Comparison of ENCODE assay signal across 11 mouse cellular contexts in the genomic region with DNA sequence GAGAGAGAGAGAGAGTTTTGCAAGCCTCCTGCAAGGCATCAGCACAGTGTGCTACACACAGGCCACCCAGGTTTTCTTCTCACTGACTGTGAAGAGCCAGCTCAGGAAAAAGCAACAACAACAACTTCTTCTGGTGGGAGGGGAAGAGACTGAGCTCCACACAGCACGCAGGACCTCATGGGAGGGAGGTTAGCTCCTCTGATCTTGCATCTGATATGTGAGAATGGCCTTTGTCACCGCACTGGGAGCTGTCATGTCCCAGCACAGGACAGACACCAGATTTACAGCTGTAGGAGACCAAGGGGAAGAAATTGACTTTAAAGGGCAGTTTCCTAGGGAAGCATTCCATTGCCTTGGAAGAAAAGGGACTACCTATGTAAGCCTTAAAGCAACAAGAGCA.
"Had no signal": no experiment of that assay in that cellular context is flagged by ENCODE, and none has a peak within 500 bp of the region (broad histone marks: within the 10 kb centered on the region; RNA-seq: fewer than 3 reads in every experiment).

No protein-coding gene starts in this region.

- H3K4me2 ChIP-seq: limb, embryonic 13.5 days; midbrain, embryonic 12.5 days had no signal

- DNase-seq: kidney, postnatal 10 days; left cerebral cortex, postnatal 4 days; lung, adult 18-20 months; right cerebral cortex, adult 18-20 months; right cerebral cortex, postnatal 25 days; thymus, postnatal 36 days had no signal

- H3K36me3 ChIP-seq: limb, embryonic 13.5 days had no signal

- H3K9ac ChIP-seq: limb, embryonic 13.5 days; liver, embryonic 14.5 days; midbrain, embryonic 12.5 days had no signal

- H3K4me3 ChIP-seq: limb, embryonic 13.5 days; midbrain, embryonic 12.5 days; myocyte had no signal

- H3K27ac ChIP-seq: limb, embryonic 13.5 days; liver, embryonic 14.5 days had no signal

- ATAC-seq: intestine, embryonic 16.5 days had no signal

- H3K9me3 ChIP-seq: limb, embryonic 13.5 days; midbrain, embryonic 12.5 days had no signal
